Mouse (Mus musculus): ENCODE results near the gene Creb3l4. TPM values are rescaled to one million over a fixed set of nuclear protein-coding genes. Genes with fewer than 3 reads are reported as not detected.
A peak's percentile ranks its signal among the peaks of the same experiment; 100 is the strongest.

Gene Creb3l4
- polyA plus RNA-seq, 1 experiment: 0.56 TPM

GRCm38 (mm10) chr3:90241251-90241650 lies 2.1 kb downstream of the Creb3l4 start:
- H3K4me3 ChIP-seq (ENCODE audit: extremely low read depth, insufficient read depth, insufficient read length): no peak overlapping the region
- H3K27ac ChIP-seq (ENCODE audit: insufficient read depth, low read length): no peak overlapping the region
- WGBS: 41% methylated on average over 2 of the region's 2 CpGs
- H3K4me1 ChIP-seq (ENCODE audit: control insufficient read depth, insufficient read depth, insufficient read length): peaks cover 4% of the 10 kb centered on the region
- no peaks in the 10 kb centered on the region for H3K27me3 ChIP-seq (ENCODE audit: control insufficient read depth, insufficient read depth, low read length)
- peaks cover 3% of the 10 kb centered on the region; the same call in 1 of the 2 replicates for H3K36me3 ChIP-seq (ENCODE audit: control insufficient read depth, insufficient read depth, low read length)
- no peak for DNase-seq (ENCODE audit: low read depth in 1 of 2, low spot score in 2 of 2)
- no peak for TF ChIP-seq CTCF (IDR thresholded peaks at IDR 0.05; ENCODE audit: extremely low read depth, insufficient read depth, insufficient read length, insufficient replicate concordance)
- TF ChIP-seq POLR2A (IDR thresholded peaks at IDR 0.05; ENCODE audit: low read depth, low read length): no peak

GRCm38 (mm10) chr3:90231507-90232333 lies 11.6 kb downstream of the Creb3l4 start, which contains the start of gene Jtb:
Gene Jtb (plus strand): TSS chr3:90231597.
- TF ChIP-seq CTCF (IDR thresholded peaks at IDR 0.05; ENCODE audit: extremely low read depth, insufficient read depth, insufficient read length, insufficient replicate concordance) (no peak), POLR2A (IDR thresholded peaks at IDR 0.05; ENCODE audit: low read depth, low read length) (peak; percentile 84)
- Histone ChIP-seq H3K36me3 (ENCODE audit: control insufficient read depth, insufficient read depth, low read length) (peaks cover 19% of the 10 kb centered on the region), H3K27ac (ENCODE audit: insufficient read depth, low read length) (peak within 1 kb of the TSS; percentile 92), H3K27me3 (ENCODE audit: control insufficient read depth, insufficient read depth, low read length) (no peaks in the 10 kb centered on the region), H3K4me1 (ENCODE audit: control insufficient read depth, insufficient read depth, insufficient read length) (peaks cover 4% of the 10 kb centered on the region; the same call in 1 of the 2 replicates), H3K4me3 (ENCODE audit: extremely low read depth, insufficient read depth, insufficient read length) (peak within 1 kb of the TSS; percentile 88)
- peak; percentile 86 to 93 for DNase-seq (ENCODE audit: low read depth in 1 of 2, low spot score in 2 of 2)
- under 1% methylated on average over 61 of the region's 61 CpGs for WGBS

- 6% methylated on average over 8 of the region's 8 CpGs for WGBS
- DNase-seq (ENCODE audit: low read depth in 1 of 2, low spot score in 2 of 2): no peak
- Histone ChIP-seq H3K4me1 (ENCODE audit: control insufficient read depth, insufficient read depth, insufficient read length) (peaks cover 4% of the 10 kb centered on the region; the same call in 1 of the 2 replicates), H3K27me3 (ENCODE audit: control insufficient read depth, insufficient read depth, low read length) (no peaks in the 10 kb centered on the region), H3K36me3 (ENCODE audit: control insufficient read depth, insufficient read depth, low read length) (peaks cover 17% of the 10 kb centered on the region), H3K27ac (ENCODE audit: insufficient read depth, low read length) (peak overlapping the region; percentile 92), H3K4me3 (ENCODE audit: extremely low read depth, insufficient read depth, insufficient read length) (peak overlapping the region; percentile 88)
- no peak for TF ChIP-seq POLR2A (IDR thresholded peaks at IDR 0.05; ENCODE audit: low read depth, low read length)
- TF ChIP-seq CTCF (IDR thresholded peaks at IDR 0.05; ENCODE audit: extremely low read depth, insufficient read depth, insufficient read length, insufficient replicate concordance): no peak
Observed at GRCm38 (mm10) chr3:90231075-90231474, 12.2 kb downstream of the Creb3l4 start.

GRCm38 (mm10) chr3:90224331-90224730 lies 19.0 kb downstream of the Creb3l4 start:
- Histone ChIP-seq H3K4me3 (ENCODE audit: extremely low read depth, insufficient read depth, insufficient read length) (no peak overlapping the region), H3K27ac (ENCODE audit: insufficient read depth, low read length) (no peak overlapping the region), H3K4me1 (ENCODE audit: control insufficient read depth, insufficient read depth, insufficient read length) (peaks cover 3% of the 10 kb centered on the region), H3K36me3 (ENCODE audit: control insufficient read depth, insufficient read depth, low read length) (no peaks in the 10 kb centered on the region), H3K27me3 (ENCODE audit: control insufficient read depth, insufficient read depth, low read length) (peaks cover 3% of the 10 kb centered on the region; the same call in 1 of the 2 replicates)
- no peak for TF ChIP-seq CTCF (IDR thresholded peaks at IDR 0.05; ENCODE audit: extremely low read depth, insufficient read depth, insufficient read length, insufficient replicate concordance)
- 83% methylated on average over 10 of the region's 10 CpGs for WGBS
- no peak for DNase-seq (ENCODE audit: low read depth in 1 of 2, low spot score in 2 of 2)

GRCm38 (mm10) chr3:90222941-90223340 lies 20.4 kb downstream of the Creb3l4 start:
- peaks cover 3% of the 10 kb centered on the region for H3K4me1 ChIP-seq (ENCODE audit: control insufficient read depth, insufficient read depth, insufficient read length)
- H3K27ac ChIP-seq (ENCODE audit: insufficient read depth, low read length): no peak overlapping the region
- H3K27me3 ChIP-seq (ENCODE audit: control insufficient read depth, insufficient read depth, low read length): peaks cover 3% of the 10 kb centered on the region; the same call in 1 of the 2 replicates
- H3K4me3 ChIP-seq (ENCODE audit: extremely low read depth, insufficient read depth, insufficient read length): no peak overlapping the region
- DNase-seq (ENCODE audit: low read depth in 1 of 2, low spot score in 2 of 2): no peak
- 56% methylated on average over 3 of the region's 3 CpGs for WGBS
- no peaks in the 10 kb centered on the region for H3K36me3 ChIP-seq (ENCODE audit: control insufficient read depth, insufficient read depth, low read length)
- TF ChIP-seq CTCF (IDR thresholded peaks at IDR 0.05; ENCODE audit: extremely low read depth, insufficient read depth, insufficient read length, insufficient replicate concordance) (no peak), POLR2A (IDR thresholded peaks at IDR 0.05; ENCODE audit: low read depth, low read length) (no peak)

- Histone ChIP-seq H3K27ac (ENCODE audit: insufficient read depth, low read length) (no peak overlapping the region), H3K4me1 (ENCODE audit: control insufficient read depth, insufficient read depth, insufficient read length) (peaks cover 3% of the 10 kb centered on the region), H3K4me3 (ENCODE audit: extremely low read depth, insufficient read depth, insufficient read length) (no peak overlapping the region), H3K36me3 (ENCODE audit: control insufficient read depth, insufficient read depth, low read length) (no peaks in the 10 kb centered on the region), H3K27me3 (ENCODE audit: control insufficient read depth, insufficient read depth, low read length) (peaks cover 3% of the 10 kb centered on the region; the same call in 1 of the 2 replicates)
- no peak for DNase-seq (ENCODE audit: low read depth in 1 of 2, low spot score in 2 of 2)
- no peak for TF ChIP-seq CTCF (IDR thresholded peaks at IDR 0.05; ENCODE audit: extremely low read depth, insufficient read depth, insufficient read length, insufficient replicate concordance)
- no peak for TF ChIP-seq POLR2A (IDR thresholded peaks at IDR 0.05; ENCODE audit: low read depth, low read length)
- 85% methylated on average over 4 of the region's 4 CpGs for WGBS
Observed at GRCm38 (mm10) chr3:90222455-90222854, 20.9 kb downstream of the Creb3l4 start.

- DNase-seq (ENCODE audit: low read depth in 1 of 2, low spot score in 2 of 2): no peak
- Histone ChIP-seq H3K27me3 (ENCODE audit: control insufficient read depth, insufficient read depth, low read length) (peaks cover 3% of the 10 kb centered on the region; the same call in 1 of the 2 replicates), H3K4me1 (ENCODE audit: control insufficient read depth, insufficient read depth, insufficient read length) (peaks cover 3% of the 10 kb centered on the region), H3K36me3 (ENCODE audit: control insufficient read depth, insufficient read depth, low read length) (no peaks in the 10 kb centered on the region), H3K4me3 (ENCODE audit: extremely low read depth, insufficient read depth, insufficient read length) (no peak overlapping the region), H3K27ac (ENCODE audit: insufficient read depth, low read length) (no peak overlapping the region)
- no peak for TF ChIP-seq POLR2A (IDR thresholded peaks at IDR 0.05; ENCODE audit: low read depth, low read length)
- no peak for TF ChIP-seq CTCF (IDR thresholded peaks at IDR 0.05; ENCODE audit: extremely low read depth, insufficient read depth, insufficient read length, insufficient replicate concordance)
- 42% methylated on average over 5 of the region's 5 CpGs for WGBS
Observed at GRCm38 (mm10) chr3:90221123-90221522, 22.2 kb downstream of the Creb3l4 start.

Measured in spleen, adult 2 months (tissue).